ENCODE assay signal across 12 mouse cellular contexts in genomic region chr19:4590025-4590424, GRCm38 (mm10). TPM values are rescaled to one million over a fixed set of nuclear protein-coding genes. Genes with fewer than 3 reads are reported as not detected.
DNase-seq lines count a peak whose midpoint lies in the region; ATAC-seq and TF ChIP-seq lines count a peak whose summit lies in the region.
"Had no signal": no experiment of that assay in that cellular context is flagged by ENCODE, and none has a peak within 500 bp of the region (broad histone marks: within the 10 kb centered on the region; RNA-seq: fewer than 3 reads in every experiment).

No protein-coding gene starts in this region.

- ATAC-seq in liver, postnatal 0 days = no peak
- ATAC-seq in midbrain, postnatal 0 days (ENCODE audit: low FRiP score) = no peak
- ATAC-seq: forebrain, embryonic 15.5 days had no signal

- no peak overlapping the region for H3K4me3 ChIP-seq in liver, postnatal 0 days (ENCODE audit: low read depth, low read length)
- no peak overlapping the region for H3K4me3 ChIP-seq in midbrain, postnatal 0 days (ENCODE audit: low read depth, low read length)
- H3K4me3 ChIP-seq: forebrain, embryonic 15.5 days had no signal

- no peak for TF ChIP-seq EP300 in liver, postnatal 0 days (IDR thresholded peaks at IDR 0.05; ENCODE audit: low read depth)

- DNase-seq in liver, postnatal 0 days = no peak
- DNase-seq in liver = no peak
- peak; percentile 60 for DNase-seq in brain, adult 2 months (ENCODE audit: low read depth, low spot score)
- DNase-seq in lung, postnatal 25 days (ENCODE audit: low spot score) = peak; percentile 56
- peak; percentile 19 for DNase-seq in thymus, postnatal 4 days
- DNase-seq in midbrain, postnatal 0 days (ENCODE audit: low spot score) = no peak
- DNase-seq in frontal cortex, postnatal 36 days (ENCODE audit: low spot score in 2 of 2) = no peak
- DNase-seq: cerebellum, adult 2 months; gastrocnemius, postnatal 25 days; heart, postnatal 14 days; left cerebral cortex, postnatal 4 days had no signal

- no peaks in the 10 kb centered on the region for H3K36me3 ChIP-seq in liver, postnatal 0 days (replicated peaks; ENCODE audit: insufficient read depth, low read length)
- no peaks in the 10 kb centered on the region for H3K36me3 ChIP-seq in midbrain, postnatal 0 days (ENCODE audit: insufficient read depth, low read length)
- H3K36me3 ChIP-seq: forebrain, embryonic 15.5 days had no signal

- no peak for TF ChIP-seq CTCF in liver, postnatal 0 days (IDR thresholded peaks at IDR 0.05; ENCODE audit: low read depth)
- no peak for TF ChIP-seq CTCF in midbrain, postnatal 0 days (IDR thresholded peaks at IDR 0.05)

- no peak overlapping the region for H3K4me2 ChIP-seq in liver, postnatal 0 days (ENCODE audit: low read depth, low read length)
- no peak overlapping the region for H3K4me2 ChIP-seq in midbrain, postnatal 0 days (ENCODE audit: low read depth, low read length, poor library complexity, severe bottlenecking)
- H3K4me2 ChIP-seq: forebrain, embryonic 15.5 days had no signal

- no peak overlapping the region; the same call in 1 of the 2 replicates for H3K27ac ChIP-seq in liver, postnatal 0 days (ENCODE audit: low read depth)
- no peak overlapping the region for H3K27ac ChIP-seq in midbrain, postnatal 0 days (ENCODE audit: low read depth, low read length)
- H3K27ac ChIP-seq: forebrain, embryonic 15.5 days had no signal

- H3K4me1 ChIP-seq in liver, postnatal 0 days (ENCODE audit: insufficient read depth) = peaks cover 6% of the 10 kb centered on the region
- H3K4me1 ChIP-seq in midbrain, postnatal 0 days (ENCODE audit: insufficient read depth, low read length) = no peaks in the 10 kb centered on the region
- H3K4me1 ChIP-seq: forebrain, embryonic 15.5 days had no signal

- H3K9me3 ChIP-seq in liver, postnatal 0 days (ENCODE audit: low read length) = no peaks in the 10 kb centered on the region
- H3K9me3 ChIP-seq in midbrain, postnatal 0 days (ENCODE audit: low read length) = no peaks in the 10 kb centered on the region
- H3K9me3 ChIP-seq: forebrain, embryonic 15.5 days had no signal

- no peaks in the 10 kb centered on the region for H3K27me3 ChIP-seq in liver, postnatal 0 days (ENCODE audit: insufficient read depth, low read length)
- no peaks in the 10 kb centered on the region for H3K27me3 ChIP-seq in midbrain, postnatal 0 days (ENCODE audit: insufficient read depth, low read length)
- H3K27me3 ChIP-seq: forebrain, embryonic 15.5 days had no signal

- H3K9ac ChIP-seq in liver, postnatal 0 days (replicated peaks) = peak overlapping the region; percentile 1; the same call in 1 of the 2 replicates
- H3K9ac ChIP-seq in midbrain, postnatal 0 days (replicated peaks; ENCODE audit: low read length, poor library complexity, severe bottlenecking) = no peak overlapping the region
- H3K9ac ChIP-seq: forebrain, embryonic 15.5 days had no signal

- WGBS in liver, postnatal 0 days (ENCODE audit: insufficient replicate concordance) = 81% methylated on average over 3 of the region's 3 CpGs
- 91% methylated on average over 3 of the region's 3 CpGs for WGBS in midbrain, postnatal 0 days

RNA-seq across cellular contexts. Expression of gene Lrfn4, which starts 25.4 kb away (rescaled TPM):
- polyA plus RNA-seq in liver, postnatal 0 days (2015; fragmentation: Nextera tagmentation; extraction: Ambion mirVana) = 0.15 and 0.21 TPM in 2 replicates
- total RNA-seq in midbrain, postnatal 0 days (2014; rRNA removed) = 164 TPM in 2 replicates
- polyA plus RNA-seq in midbrain, postnatal 0 days (2015; fragmentation: Nextera tagmentation; extraction: Ambion mirVana) = 15.4 and 17.1 TPM in 2 replicates

RNA-seq across cellular contexts. Expression of gene Rce1, which starts 35.4 kb away (rescaled TPM):
- 16.6 and 17.3 TPM in 2 replicates for polyA plus RNA-seq in liver, postnatal 0 days (2015; fragmentation: Nextera tagmentation; extraction: Ambion mirVana)
- total RNA-seq in midbrain, postnatal 0 days (2014; rRNA removed) = 74.9 and 85.1 TPM in 2 replicates
- 43.3 and 46.7 TPM in 2 replicates for polyA plus RNA-seq in midbrain, postnatal 0 days (2015; fragmentation: Nextera tagmentation; extraction: Ambion mirVana)

Comparison
In these comparisons a context has a peak if more than half of its experiments do, and no peak if none do; other contexts are left out.
1. DNase-seq: peak in brain, adult 2 months (single experiment), lung, postnatal 25 days (single experiment) and thymus, postnatal 4 days (single experiment); none in liver, postnatal 0 days (single experiment), liver (single experiment), midbrain, postnatal 0 days (single experiment) and frontal cortex, postnatal 36 days (0 of 2).
2. RNA of gene Lrfn4, which starts 25.4 kb away (polyA plus RNA-seq): 15.4 to 17.1 TPM in midbrain, postnatal 0 days; 0.15 to 0.21 TPM in liver, postnatal 0 days; every median in the first group is over 10 times any median in the second.